Mouse (Mus musculus) heart, adult 2 months (tissue): ENCODE data around the gene Hoxb8.

Experiments used
- CTCF ChIP-seq: fragments of 200-600 bp; IDR thresholded peaks from 2 replicates; pipeline ENCODE4 v1.8.1; 2022; ENCODE audit warnings: antibody characterized with exemption, mild to moderate bottlenecking, moderate library complexity
- EP300 ChIP-seq: fragments of 200-500 bp; IDR thresholded peaks from 2 replicates; pipeline ENCODE4 v1.6.1; 2011; ENCODE audit warnings: low read depth, low read length, control low read depth; ENCODE audit not compliant: insufficient read depth
- POLR2A ChIP-seq: fragments of 200-500 bp; IDR thresholded peaks from 2 replicates; pipeline ENCODE4 v1.6.1; 2011; ENCODE audit warnings: mild to moderate bottlenecking, low read depth, low read length, control low read depth; ENCODE audit not compliant: insufficient read depth

- TF ChIP-seq CTCF: no peak
- TF ChIP-seq EP300: no peak
- no peak for TF ChIP-seq POLR2A
Measured at GRCm38 (mm10) chr11:96255111-96255995, 26.4 kb upstream of the Hoxb8 start.
